Mouse (Mus musculus): Measurements from ENCODE around the gene Neurl2. TPM values are rescaled to one million over a fixed set of nuclear protein-coding genes. Genes with fewer than 3 reads are reported as not detected.

Gene Neurl2
- polyA plus RNA-seq, 1 experiment: 31.7 TPM

DNA sequence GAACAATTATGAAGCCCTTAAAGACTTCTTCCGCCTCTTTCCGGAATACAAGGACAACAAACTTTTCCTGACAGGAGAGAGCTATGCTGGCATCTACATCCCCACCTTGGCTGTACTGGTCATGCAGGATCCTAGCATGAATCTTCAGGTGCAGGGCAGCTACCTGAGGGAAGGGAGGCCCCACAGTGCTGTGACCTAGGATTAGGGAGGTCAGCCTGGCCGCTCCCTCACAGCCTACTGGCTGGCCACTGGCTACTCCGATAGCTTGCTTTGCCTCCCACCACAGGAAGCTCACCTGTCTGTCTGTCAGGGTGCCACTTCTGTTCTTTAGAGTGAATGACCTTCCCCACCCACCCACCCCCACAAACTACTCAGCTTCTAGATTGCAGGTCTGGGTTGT is 1.9 kb upstream of the Neurl2 start:
- no peak overlapping the region for H3K27ac ChIP-seq (ENCODE audit: control insufficient read depth, insufficient read depth, low read length)
- no peak overlapping the region for H3K4me3 ChIP-seq (ENCODE audit: control insufficient read depth, insufficient read depth, low read length)
- WGBS: 98% methylated on average over 4 of the region's 4 CpGs
- peaks cover 20% of the 10 kb centered on the region for H3K4me1 ChIP-seq (replicated peaks; ENCODE audit: control insufficient read depth, insufficient read depth, low read length)
- DNase-seq: no peak
- peaks cover 21% of the 10 kb centered on the region for H3K36me3 ChIP-seq (ENCODE audit: control insufficient read depth, insufficient read depth, low read length)
- H3K27me3 ChIP-seq (ENCODE audit: control insufficient read depth, insufficient read depth, low read length): no peaks in the 10 kb centered on the region
- no peak for TF ChIP-seq POLR2A (IDR thresholded peaks at IDR 0.05; ENCODE audit: control insufficient read depth, extremely low read depth, insufficient read depth, low read length, poor library complexity)

DNA sequence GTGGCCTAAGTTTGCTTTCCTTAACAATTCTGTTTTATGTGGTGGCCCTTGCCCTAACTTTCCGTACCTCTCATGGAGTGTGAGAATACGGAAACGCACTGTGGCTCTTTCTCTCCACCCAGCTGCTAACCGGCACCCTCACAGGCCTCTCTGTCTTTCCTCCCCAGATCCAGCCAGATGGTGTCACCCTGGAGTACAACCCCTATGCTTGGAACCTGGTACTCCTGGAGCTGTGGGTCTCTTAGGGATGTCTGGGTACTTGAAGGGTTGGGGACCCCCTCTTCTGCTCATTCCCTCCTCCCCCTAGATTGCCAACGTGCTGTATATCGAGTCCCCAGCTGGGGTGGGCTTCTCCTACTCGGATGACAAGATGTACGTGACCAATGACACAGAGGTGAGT is 1.3 kb upstream of the Neurl2 start:
- TF ChIP-seq CTCF (IDR thresholded peaks at IDR 0.05; ENCODE audit: borderline replicate concordance, control insufficient read depth, extremely low read depth, insufficient read depth, low read length, poor library complexity): no peak; the same call in 1 of the 2 replicates
- TF ChIP-seq POLR2A (IDR thresholded peaks at IDR 0.05; ENCODE audit: control insufficient read depth, extremely low read depth, insufficient read depth, low read length, poor library complexity): no peak
- WGBS: 38% methylated on average over 8 of the region's 8 CpGs
- peaks cover 21% of the 10 kb centered on the region for H3K36me3 ChIP-seq (ENCODE audit: control insufficient read depth, insufficient read depth, low read length)
- H3K27ac ChIP-seq (ENCODE audit: control insufficient read depth, insufficient read depth, low read length): peak overlapping the region; percentile 55; the same call in 1 of the 2 replicates
- DNase-seq: peak; percentile 57
- peak overlapping the region; percentile 87 for H3K4me3 ChIP-seq (ENCODE audit: control insufficient read depth, insufficient read depth, low read length)
- H3K27me3 ChIP-seq (ENCODE audit: control insufficient read depth, insufficient read depth, low read length): no peaks in the 10 kb centered on the region
- peaks cover 20% of the 10 kb centered on the region for H3K4me1 ChIP-seq (replicated peaks; ENCODE audit: control insufficient read depth, insufficient read depth, low read length)

DNA sequence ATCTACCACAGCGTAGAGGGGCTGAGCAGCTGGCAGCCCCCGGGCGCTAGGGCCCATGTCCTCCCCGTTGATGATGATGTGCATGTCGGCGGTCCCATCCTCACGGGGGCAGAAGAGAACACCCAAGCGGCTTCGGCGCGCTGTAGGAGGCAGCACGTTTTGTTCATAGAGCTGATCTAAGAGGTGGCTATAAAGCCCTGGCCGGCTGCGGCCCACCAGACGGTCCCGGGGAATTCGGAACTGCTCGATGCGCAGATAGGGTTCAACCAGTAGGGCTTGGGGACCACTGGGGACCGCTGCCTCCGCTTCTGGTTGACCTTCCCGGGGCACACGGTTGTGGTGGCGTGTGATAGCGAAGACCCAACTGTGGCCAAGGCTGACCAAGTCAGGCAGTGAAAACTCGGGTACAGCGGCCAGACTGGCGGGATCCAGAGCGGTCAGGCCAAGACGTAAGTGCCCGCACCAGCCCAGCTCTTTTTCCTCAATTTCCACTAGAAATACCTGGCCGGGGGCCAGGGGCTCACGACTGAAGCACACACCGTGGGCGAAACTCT is 431 bp downstream of the Neurl2 start, which contains the start of gene Ctsa:
Gene Ctsa (plus strand): TSS at position 126 of the 554 bp plus-strand sequence.
- TF ChIP-seq CTCF (IDR thresholded peaks at IDR 0.05; ENCODE audit: borderline replicate concordance, control insufficient read depth, extremely low read depth, insufficient read depth, low read length, poor library complexity): peak; percentile 76
- TF ChIP-seq POLR2A (IDR thresholded peaks at IDR 0.05; ENCODE audit: control insufficient read depth, extremely low read depth, insufficient read depth, low read length, poor library complexity): 0 out of 2 replicates have a peak, but pooled peaks have one; percentile 22
- Histone ChIP-seq H3K4me1 (replicated peaks; ENCODE audit: control insufficient read depth, insufficient read depth, low read length) (peaks cover 20% of the 10 kb centered on the region), H3K4me3 (ENCODE audit: control insufficient read depth, insufficient read depth, low read length) (peak within 1 kb of the TSS; percentile 87), H3K36me3 (ENCODE audit: control insufficient read depth, insufficient read depth, low read length) (peaks cover 5% of the 10 kb centered on the region; the same call in 1 of the 2 replicates), H3K27me3 (ENCODE audit: control insufficient read depth, insufficient read depth, low read length) (no peaks in the 10 kb centered on the region), H3K27ac (ENCODE audit: control insufficient read depth, insufficient read depth, low read length) (peak within 1 kb of the TSS; percentile 55)
- peak; percentile 82 for DNase-seq
- under 1% methylated on average over 35 of the region's 35 CpGs for WGBS

DNA sequence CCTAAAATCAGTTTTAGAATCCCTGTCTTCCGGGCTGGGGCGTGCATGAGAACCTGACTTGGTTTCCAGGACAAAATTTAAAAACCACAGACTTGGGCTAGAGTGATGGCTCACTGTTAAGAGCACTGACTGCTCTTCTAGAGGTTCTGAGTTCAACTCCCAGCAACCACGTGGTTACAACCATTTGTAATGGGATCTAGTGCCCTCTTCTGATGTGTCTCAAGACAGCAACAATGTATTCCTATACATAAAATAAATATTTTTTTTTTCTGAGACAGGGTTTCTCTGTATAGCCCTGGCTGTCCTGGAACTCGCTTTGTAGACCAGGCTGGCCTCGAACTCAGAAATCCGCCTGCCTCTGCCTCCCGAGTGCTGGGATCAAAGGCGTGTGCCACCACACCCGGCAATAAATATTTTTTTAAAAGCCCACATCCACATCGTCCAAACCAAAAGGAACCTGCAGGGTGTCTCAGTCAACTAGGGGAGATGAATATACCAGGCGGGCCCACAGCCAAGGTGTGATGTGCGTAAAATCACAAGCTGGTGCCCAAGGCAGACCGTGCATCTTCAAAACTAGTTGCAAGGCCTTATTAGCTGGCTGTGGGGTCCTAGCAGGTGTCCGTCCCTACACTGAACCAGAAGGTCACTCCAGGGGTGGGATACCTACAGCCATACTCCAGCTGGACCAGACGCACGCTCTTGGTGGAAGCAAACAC is 1.1 kb downstream of the Neurl2 start:
- H3K36me3 ChIP-seq (ENCODE audit: control insufficient read depth, insufficient read depth, low read length): peaks cover 4% of the 10 kb centered on the region; the same call in 1 of the 2 replicates
- 62% methylated on average over 16 of the region's 16 CpGs for WGBS
- no peak for DNase-seq
- no peak overlapping the region for H3K27ac ChIP-seq (ENCODE audit: control insufficient read depth, insufficient read depth, low read length)
- H3K4me3 ChIP-seq (ENCODE audit: control insufficient read depth, insufficient read depth, low read length): no peak overlapping the region; the same call in 1 of the 2 replicates
- TF ChIP-seq CTCF (IDR thresholded peaks at IDR 0.05; ENCODE audit: borderline replicate concordance, control insufficient read depth, extremely low read depth, insufficient read depth, low read length, poor library complexity): no peak
- TF ChIP-seq POLR2A (IDR thresholded peaks at IDR 0.05; ENCODE audit: control insufficient read depth, extremely low read depth, insufficient read depth, low read length, poor library complexity): no peak
- peaks cover 20% of the 10 kb centered on the region for H3K4me1 ChIP-seq (replicated peaks; ENCODE audit: control insufficient read depth, insufficient read depth, low read length)
- H3K27me3 ChIP-seq (ENCODE audit: control insufficient read depth, insufficient read depth, low read length): no peaks in the 10 kb centered on the region

DNA sequence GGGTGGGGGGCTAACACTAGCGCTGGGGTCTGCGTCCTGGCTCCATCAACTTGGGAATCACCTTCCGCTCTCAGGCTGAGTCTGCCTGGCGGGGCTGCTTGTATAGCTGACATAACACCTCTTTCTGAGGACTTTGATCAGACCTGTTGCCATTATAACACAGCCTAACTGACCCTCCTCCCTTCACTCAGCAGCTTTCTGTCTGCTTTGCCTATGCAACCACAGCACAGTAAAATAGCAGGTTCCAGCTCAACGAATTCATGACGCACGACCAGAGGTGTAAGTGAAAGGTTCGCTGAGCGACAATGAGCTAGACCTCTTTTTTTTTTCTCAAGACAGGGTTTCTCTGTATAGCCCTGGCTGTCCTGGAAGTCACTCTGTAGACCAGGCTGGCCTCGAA is 2.2 kb downstream of the Neurl2 start:
- Histone ChIP-seq H3K27ac (ENCODE audit: control insufficient read depth, insufficient read depth, low read length) (no peak overlapping the region), H3K4me1 (replicated peaks; ENCODE audit: control insufficient read depth, insufficient read depth, low read length) (peaks cover 20% of the 10 kb centered on the region), H3K27me3 (ENCODE audit: control insufficient read depth, insufficient read depth, low read length) (no peaks in the 10 kb centered on the region), H3K36me3 (ENCODE audit: control insufficient read depth, insufficient read depth, low read length) (0 out of 2 replicates have a peak, but pooled peaks cover 1% of the 10 kb centered on the region), H3K4me3 (ENCODE audit: control insufficient read depth, insufficient read depth, low read length) (no peak overlapping the region)
- 93% methylated on average over 10 of the region's 10 CpGs for WGBS
- TF ChIP-seq POLR2A (IDR thresholded peaks at IDR 0.05; ENCODE audit: control insufficient read depth, extremely low read depth, insufficient read depth, low read length, poor library complexity) (no peak), CTCF (IDR thresholded peaks at IDR 0.05; ENCODE audit: borderline replicate concordance, control insufficient read depth, extremely low read depth, insufficient read depth, low read length, poor library complexity) (no peak)
- no peak for DNase-seq

DNA sequence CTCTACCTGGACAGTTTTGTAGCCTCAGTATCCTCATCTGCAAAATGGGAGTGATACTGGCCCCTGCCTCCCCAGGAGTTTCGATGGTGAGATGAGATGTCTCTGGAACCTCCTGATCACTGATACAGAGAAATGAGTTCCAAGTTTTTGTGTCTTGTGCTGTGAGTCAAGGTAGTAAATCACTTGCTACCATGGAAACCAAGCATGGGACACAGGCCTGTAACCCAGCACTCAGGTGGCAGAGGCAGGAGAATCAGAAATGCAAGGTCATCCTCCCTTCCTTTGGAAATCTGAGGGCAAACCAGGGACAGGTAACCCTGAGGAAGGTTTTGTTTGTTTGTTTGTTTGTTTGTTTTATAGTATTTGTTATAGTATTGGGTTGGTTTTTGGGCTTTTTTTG is 4.2 kb downstream of the Neurl2 start:
- H3K27me3 ChIP-seq (ENCODE audit: control insufficient read depth, insufficient read depth, low read length): no peaks in the 10 kb centered on the region
- no peak for DNase-seq
- H3K36me3 ChIP-seq (ENCODE audit: control insufficient read depth, insufficient read depth, low read length): 0 out of 2 replicates have a peak, but pooled peaks cover 3% of the 10 kb centered on the region
- TF ChIP-seq CTCF (IDR thresholded peaks at IDR 0.05; ENCODE audit: borderline replicate concordance, control insufficient read depth, extremely low read depth, insufficient read depth, low read length, poor library complexity) (no peak), POLR2A (IDR thresholded peaks at IDR 0.05; ENCODE audit: control insufficient read depth, extremely low read depth, insufficient read depth, low read length, poor library complexity) (no peak)
- H3K27ac ChIP-seq (ENCODE audit: control insufficient read depth, insufficient read depth, low read length): no peak overlapping the region
- H3K4me3 ChIP-seq (ENCODE audit: control insufficient read depth, insufficient read depth, low read length): no peak overlapping the region
- H3K4me1 ChIP-seq (replicated peaks; ENCODE audit: control insufficient read depth, insufficient read depth, low read length): peaks cover 8% of the 10 kb centered on the region
- 100% methylated on average over 1 of the region's 1 CpGs for WGBS
